Mouse (Mus musculus) bone marrow, adult 2 months (tissue): Measurements from ENCODE around the gene Mypop. TPM values are rescaled to one million over a fixed set of nuclear protein-coding genes. Genes with fewer than 3 reads are reported as not detected.

ENCODE experiments used
- H3K27ac ChIP-seq: fragments of 200-500 bp; 2 replicates; pipeline ENCODE4 v1.5.1; 2012; ENCODE audit warnings: low read depth, mild to moderate bottlenecking, control low read depth, inconsistent platforms, low read length; ENCODE audit not compliant: control insufficient read depth, poor library complexity, insufficient read depth
- H3K4me1 ChIP-seq: fragments of 200-500 bp; 2 replicates; pipeline ENCODE4 v1.6.1; 2011; ENCODE audit warnings: low read length; ENCODE audit not compliant: control insufficient read depth, insufficient read depth
- H3K4me3 ChIP-seq: fragments of 200-500 bp; replicated peaks from 2 replicates; pipeline ENCODE3; 2011; ENCODE audit warnings: mild to moderate bottlenecking, low read depth, low read length, control low read depth; ENCODE audit not compliant: control insufficient read depth
- CTCF ChIP-seq: fragments of 200-500 bp; IDR thresholded peaks from 2 replicates; pipeline ENCODE4 v1.5.1; 2011; ENCODE audit warnings: low read length, control low read depth; ENCODE audit not compliant: control insufficient read depth, insufficient read depth
- POLR2A ChIP-seq: fragments of 200-500 bp; IDR thresholded peaks from 2 replicates; pipeline ENCODE4 v1.6.1; 2011; ENCODE audit warnings: low read depth, mild to moderate bottlenecking, control low read depth, low read length, borderline replicate concordance; ENCODE audit not compliant: control insufficient read depth
- WGBS: fragments of 180-500 bp; shearing (Covaris S2); methylation state at CpG from one replicate; pipeline ENCODE4 v1.1.7; 2018; 5-methylcytosine and 5-hydroxymethylcytosine counted together
- polyA plus RNA-seq: library from polyadenylated mRNA; stranded (reverse); fragments of >200 nt; gene quantifications from 2 replicates; pipeline ENCODE4 v1.2.4, GENCODE M21; 2011; ENCODE audit warnings: low replicate concordance; ENCODE audit not compliant: missing spikeins, insufficient read depth, insufficient read length

Mypop gene
- polyA plus RNA-seq, 1 experiment = 1.1 TPM

GRCm38 (mm10) chr7:19017909-19018308 is 26.9 kb downstream of the Mypop start:
- H3K4me1 ChIP-seq = no peaks in the 10 kb centered on the region
- no peak overlapping the region for H3K4me3 ChIP-seq
- TF ChIP-seq CTCF (no peak), POLR2A (no peak)
- H3K27ac ChIP-seq = no peak overlapping the region
- WGBS = 84% methylated on average over 7 of the region's 7 CpGs

DNA sequence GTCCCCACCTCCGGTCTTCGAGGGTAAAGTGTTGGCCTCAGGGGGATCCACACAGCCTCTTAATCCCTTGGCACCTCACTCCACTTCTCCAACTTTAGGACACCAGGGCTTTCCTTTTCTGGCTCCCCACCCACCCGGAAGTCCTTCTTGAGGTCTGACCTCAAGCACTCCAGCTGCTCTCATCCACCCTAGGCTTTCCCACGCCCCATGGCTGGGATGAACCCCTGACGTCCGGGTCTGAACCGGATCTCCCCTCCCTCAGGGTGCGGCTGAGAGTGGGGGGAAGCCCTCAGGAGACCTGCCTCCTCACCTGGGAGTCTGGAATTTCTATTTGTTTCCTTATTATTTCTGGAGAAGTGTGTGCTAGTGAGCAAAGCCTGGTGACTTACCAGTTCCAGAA is 30.0 kb downstream of the Mypop start:
- H3K4me1 ChIP-seq = peaks cover 3% of the 10 kb centered on the region
- 46% methylated on average over 8 of the region's 8 CpGs for WGBS
- TF ChIP-seq POLR2A = no peak
- TF ChIP-seq CTCF = no peak
- H3K27ac ChIP-seq = no peak overlapping the region
- H3K4me3 ChIP-seq = no peak overlapping the region

DNA sequence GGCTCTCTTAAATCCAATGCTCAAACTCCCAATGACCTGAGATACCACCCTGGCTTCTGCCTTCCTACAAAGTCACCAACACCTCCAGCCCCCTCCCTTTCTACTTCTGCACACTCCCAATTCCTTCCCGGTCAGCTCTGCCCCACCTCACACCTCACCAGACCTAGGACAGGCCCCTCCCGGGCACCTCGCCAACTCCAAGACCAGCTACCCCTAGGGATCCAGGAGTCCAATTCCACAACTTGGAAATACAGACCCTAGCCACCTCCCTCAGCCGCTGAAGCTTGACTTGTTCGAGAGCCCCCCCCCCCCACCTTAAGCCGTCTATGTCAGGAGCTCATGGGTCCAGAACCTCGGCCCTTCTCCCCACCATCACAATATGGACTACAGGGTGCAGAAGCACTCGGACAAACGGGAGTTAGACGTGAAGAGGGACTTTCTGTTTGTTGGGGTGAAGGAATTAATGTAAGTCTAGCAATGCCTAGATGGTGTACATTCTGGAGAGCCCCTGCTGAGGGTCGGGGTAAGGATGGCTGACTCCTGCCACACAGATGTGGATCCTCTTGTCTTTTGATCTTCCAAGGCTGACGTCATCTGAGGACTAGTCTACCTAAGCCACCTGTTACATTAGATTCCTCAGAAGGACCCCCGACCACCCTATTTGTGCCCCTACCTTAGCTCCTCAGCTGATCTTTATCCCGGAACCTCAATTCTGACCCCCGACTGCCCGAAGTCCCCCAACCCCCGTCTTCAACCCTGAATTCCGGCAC is 31.3 kb downstream of the Mypop start:
- no peak overlapping the region for H3K4me3 ChIP-seq
- peaks cover 3% of the 10 kb centered on the region for H3K4me1 ChIP-seq
- TF ChIP-seq CTCF (no peak), POLR2A (no peak)
- H3K27ac ChIP-seq = no peak overlapping the region
- WGBS = 76% methylated on average over 18 of the region's 18 CpGs

- peaks cover 3% of the 10 kb centered on the region for H3K4me1 ChIP-seq
- no peak within 1 kb of the TSS; the same call in 1 of the 2 replicates for H3K27ac ChIP-seq
Observed at GRCm38 (mm10) chr7:19023357-19023814, 32.3 kb downstream of the Mypop start, which contains the start of gene Foxa3. TSS of gene Foxa3 (minus strand) at chr7:19023538.

GRCm38 (mm10) chr7:19024096-19024506 is 33.1 kb downstream of the Mypop start, which contains the start of gene Sympk:
TSS of gene Sympk (plus strand) at chr7:19024377.
- Histone ChIP-seq H3K4me1 (peaks cover 3% of the 10 kb centered on the region), H3K27ac (peak within 1 kb of the TSS; percentile 34; the same call in 1 of the 2 replicates), H3K4me3 (peak within 1 kb of the TSS; percentile 67)
- WGBS = under 1% methylated on average over 49 of the region's 50 CpGs
- no peak for TF ChIP-seq CTCF
- peak; percentile 32; the same call in 1 of the 2 replicates for TF ChIP-seq POLR2A

More at GRCm38 (mm10) chr7:19023357-19023814, 32.3 kb downstream of the Mypop start, which contains the start of gene Foxa3:
- TF ChIP-seq POLR2A (no peak), CTCF (no peak)
- WGBS = 3% methylated on average over 30 of the region's 30 CpGs
- H3K4me3 ChIP-seq = peak within 1 kb of the TSS; percentile 67

GRCm38 (mm10) chr7:19024581-19025255 is 33.7 kb downstream of the Mypop start:
- WGBS = under 1% methylated on average over 36 of the region's 36 CpGs
- H3K4me1 ChIP-seq = peaks cover 3% of the 10 kb centered on the region

DNA sequence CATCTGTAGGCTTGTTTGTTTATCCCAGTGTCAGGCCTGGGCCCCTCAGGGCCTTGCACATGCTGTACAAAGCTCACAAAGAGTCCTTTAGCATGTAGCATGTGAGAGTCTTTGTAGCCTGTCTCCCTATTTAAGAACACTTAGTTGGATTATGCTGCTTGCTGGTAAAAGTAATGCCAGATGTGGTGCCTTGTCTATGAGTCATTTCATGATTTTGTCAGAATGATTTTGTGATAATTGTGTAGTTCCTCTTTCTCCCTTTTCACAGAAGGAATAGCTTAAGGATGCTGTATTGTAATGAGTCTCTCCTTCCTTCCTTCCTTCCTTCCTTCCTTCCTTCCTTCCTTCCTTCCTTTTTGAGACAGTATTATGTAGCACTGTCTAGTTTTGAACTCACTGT is 37.0 kb downstream of the Mypop start:
- Histone ChIP-seq H3K4me3 (no peak overlapping the region), H3K4me1 (peaks cover 3% of the 10 kb centered on the region), H3K27ac (no peak overlapping the region)
- TF ChIP-seq POLR2A = no peak
- no peak for TF ChIP-seq CTCF

More at GRCm38 (mm10) chr7:19024581-19025255, 33.7 kb downstream of the Mypop start:
- TF ChIP-seq CTCF = no peak
- TF ChIP-seq POLR2A = peak; percentile 12; the same call in 1 of the 2 replicates
- H3K4me3 ChIP-seq = peak overlapping the region; percentile 67
- H3K27ac ChIP-seq = peak overlapping the region; percentile 34; the same call in 1 of the 2 replicates

DNA sequence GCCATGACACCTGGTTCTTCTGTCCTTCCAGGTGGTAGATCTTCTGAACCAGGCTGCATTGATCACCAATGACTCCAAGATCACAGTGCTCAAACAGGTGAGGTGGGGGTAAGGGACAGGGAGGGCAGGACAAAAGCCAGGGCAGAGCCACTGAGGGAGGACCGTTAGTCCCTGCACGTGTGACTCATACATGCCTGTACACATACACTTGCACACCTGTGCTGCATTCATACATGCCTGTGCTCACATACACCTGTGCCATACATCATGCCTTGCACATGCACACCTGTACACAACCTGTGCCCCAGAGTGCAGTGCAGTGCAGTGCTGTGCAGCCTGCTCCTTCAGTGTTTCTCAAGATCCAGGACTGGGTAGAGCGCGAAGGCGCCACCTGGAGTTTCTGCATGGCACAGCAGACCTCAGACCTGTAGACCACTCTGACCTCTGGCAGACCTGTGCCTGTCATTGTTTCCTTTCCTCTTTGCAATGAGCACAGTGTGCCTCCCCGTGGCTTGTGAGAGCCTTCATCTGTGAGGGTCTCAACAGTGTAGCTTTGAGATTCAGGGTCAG is 38.1 kb downstream of the Mypop start:
- no peak overlapping the region for H3K27ac ChIP-seq
- H3K4me1 ChIP-seq = peaks cover 3% of the 10 kb centered on the region
- TF ChIP-seq CTCF (peak; percentile 81), POLR2A (no peak)
- no peak overlapping the region for H3K4me3 ChIP-seq
- 63% methylated on average over 6 of the region's 6 CpGs for WGBS
